Comparison of ENCODE assay signal across 28 mouse cellular contexts in the genomic region with DNA sequence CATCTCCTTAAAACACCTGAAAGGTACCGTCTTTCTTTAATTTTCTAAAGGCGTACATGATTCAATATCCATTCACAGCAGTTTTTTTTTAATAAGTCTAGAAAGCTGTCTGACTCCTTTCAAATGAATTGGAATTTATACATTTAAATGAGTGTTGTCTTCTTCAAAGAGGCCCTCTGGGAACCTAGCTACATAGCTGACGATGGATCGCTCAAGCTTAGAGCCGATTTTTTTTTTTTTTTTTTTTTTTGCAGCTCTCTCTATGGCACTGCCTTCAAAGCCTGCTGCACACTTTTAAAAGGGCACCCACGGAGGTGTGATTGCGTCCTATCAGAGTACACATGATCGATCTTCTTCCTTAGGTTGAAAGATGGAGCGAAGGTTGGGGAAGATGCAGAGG. TPM values are rescaled to one million over a fixed set of nuclear protein-coding genes. Genes with fewer than 3 reads are reported as not detected.
DNase-seq lines count a peak whose midpoint lies in the region; ATAC-seq lines count a peak whose summit lies in the region.
"Had no signal": no experiment of that assay in that cellular context is flagged by ENCODE, and none has a peak within 500 bp of the region (broad histone marks: within the 10 kb centered on the region; RNA-seq: fewer than 3 reads in every experiment).

No protein-coding gene starts in this region.

- H3K27me3 ChIP-seq in forebrain, embryonic 14.5 days (replicated peaks; ENCODE audit: control insufficient read depth, insufficient read depth, low read length): no peaks in the 10 kb centered on the region
- no peaks in the 10 kb centered on the region for H3K27me3 ChIP-seq in forebrain, embryonic 12.5 days
- H3K27me3 ChIP-seq in hindbrain, embryonic 15.5 days: no peaks in the 10 kb centered on the region
- H3K27me3 ChIP-seq in hindbrain, embryonic 12.5 days: no peaks in the 10 kb centered on the region
- no peaks in the 10 kb centered on the region for H3K27me3 ChIP-seq in midbrain, embryonic 15.5 days (replicated peaks)
- H3K27me3 ChIP-seq in midbrain, embryonic 11.5 days (ENCODE audit: control insufficient read depth, insufficient read depth, low read length): no peaks in the 10 kb centered on the region
- no peaks in the 10 kb centered on the region for H3K27me3 ChIP-seq in midbrain, embryonic 16.5 days (ENCODE audit: control insufficient read depth, insufficient read depth, low read depth, low read length)
- H3K27me3 ChIP-seq: embryonic facial prominence, embryonic 15.5 days had no signal

- H3K4me1 ChIP-seq in forebrain, embryonic 14.5 days (ENCODE audit: control insufficient read depth, insufficient read depth, low read length): no peaks in the 10 kb centered on the region; the same call in 1 of the 2 replicates
- H3K4me1 ChIP-seq in forebrain, embryonic 12.5 days: peaks cover 44% of the 10 kb centered on the region
- H3K4me1 ChIP-seq in hindbrain, embryonic 15.5 days (replicated peaks): peaks cover 43% of the 10 kb centered on the region
- H3K4me1 ChIP-seq in hindbrain, embryonic 12.5 days: peaks cover 51% of the 10 kb centered on the region
- H3K4me1 ChIP-seq in midbrain, embryonic 15.5 days: peaks cover 55% of the 10 kb centered on the region
- H3K4me1 ChIP-seq in midbrain, embryonic 11.5 days (ENCODE audit: control insufficient read depth, insufficient read depth, low read length): peaks cover 20% of the 10 kb centered on the region; the same call in 1 of the 2 replicates
- H3K4me1 ChIP-seq in midbrain, embryonic 16.5 days (ENCODE audit: control insufficient read depth, insufficient read depth, low read length): peaks cover 50% of the 10 kb centered on the region
- H3K4me1 ChIP-seq: embryonic facial prominence, embryonic 12.5 days; embryonic facial prominence, embryonic 15.5 days; heart, embryonic 10.5 days; heart, embryonic 13.5 days had no signal

- H3K27ac ChIP-seq in forebrain, embryonic 14.5 days (ENCODE audit: low read depth, low read length): no peak overlapping the region; the same call in 1 of the 2 replicates
- no peak overlapping the region for H3K27ac ChIP-seq in forebrain, embryonic 12.5 days
- H3K27ac ChIP-seq in hindbrain, embryonic 15.5 days (replicated peaks): 0 out of 2 replicates have a peak overlapping the region, but pooled peaks have one; percentile 7
- H3K27ac ChIP-seq in hindbrain, embryonic 12.5 days: no peak overlapping the region
- H3K27ac ChIP-seq in midbrain, embryonic 15.5 days: peak overlapping the region; percentile 40
- H3K27ac ChIP-seq in midbrain, embryonic 11.5 days (ENCODE audit: low read depth, low read length): no peak overlapping the region
- peak overlapping the region; percentile 53 for H3K27ac ChIP-seq in midbrain, embryonic 16.5 days (ENCODE audit: low read length)
- H3K27ac ChIP-seq: embryonic facial prominence, embryonic 12.5 days; embryonic facial prominence, embryonic 15.5 days; heart, adult 2 months; heart, embryonic 10.5 days; heart, embryonic 13.5 days; hindbrain, embryonic 14.5 days had no signal

- no peaks in the 10 kb centered on the region for H3K36me3 ChIP-seq in forebrain, embryonic 14.5 days (ENCODE audit: control insufficient read depth, insufficient read depth, low read length)
- H3K36me3 ChIP-seq in forebrain, embryonic 12.5 days (replicated peaks): no peaks in the 10 kb centered on the region
- H3K36me3 ChIP-seq in hindbrain, embryonic 15.5 days: no peaks in the 10 kb centered on the region
- no peaks in the 10 kb centered on the region for H3K36me3 ChIP-seq in hindbrain, embryonic 12.5 days
- H3K36me3 ChIP-seq in midbrain, embryonic 15.5 days (replicated peaks): no peaks in the 10 kb centered on the region
- no peaks in the 10 kb centered on the region for H3K36me3 ChIP-seq in midbrain, embryonic 11.5 days (ENCODE audit: control insufficient read depth, insufficient read depth, low read length)
- H3K36me3 ChIP-seq in midbrain, embryonic 16.5 days (ENCODE audit: control insufficient read depth, insufficient read depth, low read length): no peaks in the 10 kb centered on the region; the same call in 1 of the 2 replicates
- H3K36me3 ChIP-seq: embryonic facial prominence, embryonic 12.5 days; embryonic facial prominence, embryonic 15.5 days; G1E; heart, embryonic 10.5 days; heart, embryonic 13.5 days had no signal

- WGBS in forebrain, embryonic 14.5 days: 79% methylated on average over 9 of the region's 9 CpGs
- WGBS in forebrain, embryonic 12.5 days: 83% methylated on average over 9 of the region's 9 CpGs
- WGBS in hindbrain, embryonic 15.5 days: 61% methylated on average over 9 of the region's 9 CpGs
- WGBS in hindbrain, embryonic 12.5 days: 76% methylated on average over 9 of the region's 9 CpGs
- WGBS in midbrain, embryonic 15.5 days: 52% methylated on average over 9 of the region's 9 CpGs
- WGBS in midbrain, embryonic 11.5 days: 87% methylated on average over 9 of the region's 9 CpGs
- WGBS in midbrain, embryonic 16.5 days: 43% methylated on average over 9 of the region's 9 CpGs

- no peak overlapping the region for H3K4me3 ChIP-seq in forebrain, embryonic 14.5 days (ENCODE audit: low read depth, low read length)
- H3K4me3 ChIP-seq in forebrain, embryonic 12.5 days (replicated peaks): no peak overlapping the region
- no peak overlapping the region for H3K4me3 ChIP-seq in hindbrain, embryonic 15.5 days
- no peak overlapping the region for H3K4me3 ChIP-seq in hindbrain, embryonic 12.5 days
- H3K4me3 ChIP-seq in midbrain, embryonic 15.5 days: no peak overlapping the region
- H3K4me3 ChIP-seq in midbrain, embryonic 11.5 days (ENCODE audit: low read depth, low read length): no peak overlapping the region
- H3K4me3 ChIP-seq in midbrain, embryonic 16.5 days (ENCODE audit: low read depth, low read length): no peak overlapping the region
- H3K4me3 ChIP-seq: embryonic facial prominence, embryonic 12.5 days; embryonic facial prominence, embryonic 15.5 days; heart, adult 2 months; heart, embryonic 10.5 days; heart, embryonic 13.5 days had no signal

- ATAC-seq in forebrain, embryonic 14.5 days: no peak
- no peak for ATAC-seq in forebrain, embryonic 12.5 days (ENCODE audit: low FRiP score)
- ATAC-seq in hindbrain, embryonic 15.5 days (ENCODE audit: low FRiP score, low read depth): no peak
- no peak for ATAC-seq in hindbrain, embryonic 12.5 days (ENCODE audit: low FRiP score)
- no peak for ATAC-seq in midbrain, embryonic 15.5 days (replicated peaks)
- no peak for ATAC-seq in midbrain, embryonic 11.5 days (ENCODE audit: low FRiP score)
- ATAC-seq in midbrain, embryonic 16.5 days: no peak
- ATAC-seq: intestine, postnatal 0 days; Patski had no signal

- no peak overlapping the region for H3K9ac ChIP-seq in forebrain, embryonic 14.5 days (ENCODE audit: low read length)
- H3K9ac ChIP-seq in forebrain, embryonic 12.5 days: no peak overlapping the region
- no peak overlapping the region for H3K9ac ChIP-seq in hindbrain, embryonic 15.5 days
- no peak overlapping the region for H3K9ac ChIP-seq in hindbrain, embryonic 12.5 days
- H3K9ac ChIP-seq in midbrain, embryonic 15.5 days: no peak overlapping the region
- no peak overlapping the region for H3K9ac ChIP-seq in midbrain, embryonic 11.5 days (ENCODE audit: low read length)
- no peak overlapping the region for H3K9ac ChIP-seq in midbrain, embryonic 16.5 days (ENCODE audit: low read depth, low read length)
- H3K9ac ChIP-seq: embryonic facial prominence, embryonic 12.5 days; embryonic facial prominence, embryonic 15.5 days; heart, embryonic 13.5 days; hindbrain, embryonic 14.5 days had no signal

- H3K4me2 ChIP-seq in forebrain, embryonic 14.5 days (ENCODE audit: low read length): no peak overlapping the region
- no peak overlapping the region for H3K4me2 ChIP-seq in forebrain, embryonic 12.5 days
- no peak overlapping the region for H3K4me2 ChIP-seq in hindbrain, embryonic 15.5 days
- no peak overlapping the region for H3K4me2 ChIP-seq in hindbrain, embryonic 12.5 days (replicated peaks)
- H3K4me2 ChIP-seq in midbrain, embryonic 15.5 days: no peak overlapping the region
- no peak overlapping the region for H3K4me2 ChIP-seq in midbrain, embryonic 11.5 days
- H3K4me2 ChIP-seq in midbrain, embryonic 16.5 days (ENCODE audit: low read length): no peak overlapping the region
- H3K4me2 ChIP-seq: embryonic facial prominence, embryonic 12.5 days; embryonic facial prominence, embryonic 15.5 days; heart, embryonic 13.5 days; hindbrain, embryonic 14.5 days had no signal

- H3K9me3 ChIP-seq in forebrain, embryonic 14.5 days (replicated peaks; ENCODE audit: control insufficient read depth, low read length): no peaks in the 10 kb centered on the region
- H3K9me3 ChIP-seq in forebrain, embryonic 12.5 days: no peaks in the 10 kb centered on the region
- H3K9me3 ChIP-seq in hindbrain, embryonic 15.5 days: no peaks in the 10 kb centered on the region
- H3K9me3 ChIP-seq in hindbrain, embryonic 12.5 days (replicated peaks): no peaks in the 10 kb centered on the region
- H3K9me3 ChIP-seq in midbrain, embryonic 15.5 days: no peaks in the 10 kb centered on the region
- H3K9me3 ChIP-seq in midbrain, embryonic 11.5 days (ENCODE audit: control insufficient read depth, low read length): no peaks in the 10 kb centered on the region
- H3K9me3 ChIP-seq in midbrain, embryonic 16.5 days (replicated peaks; ENCODE audit: control insufficient read depth, low read length, poor library complexity, severe bottlenecking): no peaks in the 10 kb centered on the region
- H3K9me3 ChIP-seq: embryonic facial prominence, embryonic 12.5 days; embryonic facial prominence, embryonic 15.5 days; G1E; heart, embryonic 10.5 days; heart, embryonic 13.5 days had no signal

- peak; percentile 36 for DNase-seq in forebrain, embryonic 14.5 days (ENCODE audit: low spot score)
- DNase-seq in midbrain, embryonic 11.5 days (ENCODE audit: low spot score, missing footprints): no peak
- no peak for DNase-seq in liver
- DNase-seq: adrenal gland, postnatal 10 days; adrenal gland, postnatal 36 days; B cell, adult 2 months; cerebellum, adult 11 months; cerebellum, adult 2 months; cerebellum, adult 9-11 months; cerebellum, postnatal 25 days; gastrocnemius, postnatal 10 days; gastrocnemius, postnatal 36 days; heart, adult 2 months; heart, postnatal 14 days; heart, postnatal 4 days had no signal

RNA-seq across cellular contexts. Expression of gene Nfasc, which starts 26.6 kb away (rescaled TPM):
- 26.9 and 40.3 TPM in 2 replicates for polyA plus RNA-seq in forebrain, embryonic 14.5 days (2014; fragmentation: Nextera tagmentation; extraction: Ambion mirVana)
- 31.9 and 35.5 TPM in 2 replicates for polyA plus RNA-seq in forebrain, embryonic 12.5 days (2016; fragmentation: Nextera tagmentation; extraction: Ambion mirVana)
- 40.1 and 48.4 TPM in 2 replicates for polyA plus RNA-seq in hindbrain, embryonic 15.5 days (2015; fragmentation: Nextera tagmentation; extraction: Ambion mirVana)
- polyA plus RNA-seq in hindbrain, embryonic 12.5 days (2016; fragmentation: Nextera tagmentation; extraction: Ambion mirVana): 50.6 and 50.7 TPM in 2 replicates
- 46.0 and 52.3 TPM in 2 replicates for polyA plus RNA-seq in midbrain, embryonic 15.5 days (2015; fragmentation: Nextera tagmentation; extraction: Ambion mirVana)
- 16.4 and 19.2 TPM in 2 replicates for polyA plus RNA-seq in midbrain, embryonic 11.5 days (2014; fragmentation: Nextera tagmentation; extraction: Ambion mirVana)
- 42.7 and 45.4 TPM in 2 replicates for polyA plus RNA-seq in midbrain, embryonic 16.5 days (2015; fragmentation: Nextera tagmentation; extraction: Ambion mirVana)
- polyA plus RNA-seq: G1E, Patski had no signal

Comparison
In these comparisons a context has a peak if more than half of its experiments do, and no peak if none do; other contexts are left out.
1. H3K27ac ChIP-seq: peak in hindbrain, embryonic 15.5 days (single experiment), midbrain, embryonic 15.5 days (single experiment) and midbrain, embryonic 16.5 days (single experiment); none in forebrain, embryonic 14.5 days (single experiment), forebrain, embryonic 12.5 days (single experiment), hindbrain, embryonic 12.5 days (single experiment) and midbrain, embryonic 11.5 days (single experiment).